Mouse (Mus musculus) myocyte (in vitro differentiated cells): ENCODE data around the gene Ascl4. TPM values are rescaled to one million over a fixed set of nuclear protein-coding genes. Genes with fewer than 3 reads are reported as not detected.

Experiments used
- H3K27me3 ChIP-seq: one replicate; pipeline ENCODE4 v1.6.1; 2011; ENCODE audit not compliant: control insufficient read depth, insufficient read depth, insufficient read length
- H3K36me3 ChIP-seq: one replicate; pipeline ENCODE4 v1.6.1; 2011; ENCODE audit not compliant: control insufficient read depth, insufficient read depth
- H3K4me2 ChIP-seq: one replicate; pipeline ENCODE4 v1.6.1; 2011; ENCODE audit warnings: low read depth, control low read depth
- H3K4me3 ChIP-seq: one replicate; pipeline ENCODE4 v1.5.1; 2011; ENCODE audit warnings: mild to moderate bottlenecking, control low read depth, moderate library complexity
- H3K79me2 ChIP-seq: one replicate; pipeline ENCODE4 v1.6.1; 2011; ENCODE audit not compliant: control insufficient read depth, insufficient read depth
- H3ac ChIP-seq: one replicate; pipeline ENCODE4 v1.6.1; 2011; ENCODE audit not compliant: control insufficient read depth, insufficient read length
- CEBPB ChIP-seq: IDR thresholded peaks from 2 replicates; pipeline ENCODE4 v1.6.1; 2011; ENCODE audit warnings: mild to moderate bottlenecking, moderate library complexity; ENCODE audit not compliant: poor library complexity, insufficient read depth, severe bottlenecking
- E2F4 ChIP-seq: IDR thresholded peaks from one replicate; pipeline ENCODE4 v1.6.1; 2011; ENCODE audit warnings: mild to moderate bottlenecking, control low read depth, moderate library complexity; ENCODE audit not compliant: insufficient read depth
- MAX ChIP-seq: IDR thresholded peaks from one replicate; pipeline ENCODE4 v1.6.1; 2011; ENCODE audit warnings: low read depth, mild to moderate bottlenecking, control low read depth
- MYOD1 ChIP-seq, 3 experiments: IDR thresholded peaks; one replicate each; pipeline ENCODE4 v1.6.1; 2011; ENCODE audit warnings: control low read depth in 2 of 3, low read depth in 2 of 3, mild to moderate bottlenecking in 2 of 3, moderate library complexity in 1 of 3; ENCODE audit not compliant: insufficient read length in 2 of 3, control insufficient read depth in 1 of 3
- MYOG ChIP-seq, 3 experiments: IDR thresholded peaks; one replicate each; pipeline ENCODE4 v1.6.1; 2011; ENCODE audit warnings: control low read depth in 2 of 3, low read depth in 2 of 3, mild to moderate bottlenecking in 2 of 3; ENCODE audit not compliant: insufficient read length in 2 of 3, control insufficient read depth in 1 of 3, insufficient read depth in 1 of 3
- POLR2A ChIP-seq: IDR thresholded peaks from one replicate; pipeline ENCODE4 v1.6.1; 2011; ENCODE audit warnings: low read depth, mild to moderate bottlenecking, control low read depth, moderate library complexity; ENCODE audit not compliant: insufficient read length
- POLR2AphosphoS2 ChIP-seq: IDR thresholded peaks from one replicate; pipeline ENCODE4 v1.6.1; 2011; ENCODE audit warnings: low read depth, control low read depth; ENCODE audit not compliant: insufficient read length
- REST ChIP-seq: IDR thresholded peaks from one replicate; pipeline ENCODE4 v1.6.1; 2011; ENCODE audit warnings: mild to moderate bottlenecking, control low read depth, moderate library complexity; ENCODE audit not compliant: insufficient read depth, insufficient read length
- SRF ChIP-seq: IDR thresholded peaks from one replicate; pipeline ENCODE4 v1.6.1; 2011; ENCODE audit warnings: low read depth; ENCODE audit not compliant: control insufficient read depth, insufficient read length
- TCF12 ChIP-seq: IDR thresholded peaks from one replicate; pipeline ENCODE4 v1.6.1; 2011; ENCODE audit warnings: mild to moderate bottlenecking, control low read depth; ENCODE audit not compliant: poor library complexity, insufficient read depth, severe bottlenecking
- TCF3 ChIP-seq: IDR thresholded peaks from one replicate; pipeline ENCODE4 v1.6.1; 2011; ENCODE audit warnings: low read depth, control low read depth; ENCODE audit not compliant: insufficient read length
- USF1 ChIP-seq: IDR thresholded peaks from one replicate; pipeline ENCODE4 v1.6.1; 2011; ENCODE audit warnings: low read depth, mild to moderate bottlenecking, control low read depth, moderate library complexity
- polyA plus RNA-seq: library from polyadenylated mRNA; unstranded; fragments of >200 nt; fragmentation: generic; extraction: Trizol; gene quantifications from one replicate; pipeline ENCODE4 v1.2.1, GENCODE M21; 2012; ENCODE audit warnings: missing spikeins

Ascl4 gene
- polyA plus RNA-seq, 1 experiment, result not detected

DNA sequence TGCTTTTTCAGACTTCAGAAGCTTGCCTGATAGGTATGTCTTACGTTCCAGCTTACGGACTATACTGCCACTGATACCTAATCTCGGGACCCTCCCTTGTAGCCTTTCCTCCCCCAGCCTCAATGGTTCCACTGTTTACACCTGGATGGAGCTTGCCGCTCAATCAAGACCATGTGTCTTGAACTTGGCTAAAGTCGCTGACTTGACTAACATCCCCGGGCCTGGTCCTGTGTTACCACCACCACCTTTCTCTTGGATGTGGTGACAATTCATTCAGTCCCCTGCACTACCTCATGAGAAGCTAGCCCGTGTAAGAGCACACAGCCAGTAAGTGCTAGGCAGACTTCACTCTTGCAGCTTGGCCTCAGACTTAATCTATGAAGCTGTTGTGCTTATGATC is 36.8 kb downstream of the Ascl4 start:
- TF ChIP-seq TCF12 (no peak), USF1 (no peak), MYOD1 (IDR thresholded peaks at IDR 0.05; ENCODE audit: control insufficient read depth in 1 of 3, insufficient read length in 2 of 3, low read depth in 2 of 3) (no peak), MYOG (IDR thresholded peaks at IDR 0.05; ENCODE audit: control insufficient read depth in 1 of 3, insufficient read depth in 1 of 3, insufficient read length in 2 of 3, low read depth in 2 of 3) (no peak), E2F4 (no peak)
- Histone ChIP-seq H3K27me3 (peaks cover 25% of the 10 kb centered on the region), H3ac (no peak overlapping the region), H3K79me2 (no peaks in the 10 kb centered on the region), H3K4me3 (no peak overlapping the region), H3K36me3 (no peaks in the 10 kb centered on the region), H3K4me2 (no peak overlapping the region)

DNA sequence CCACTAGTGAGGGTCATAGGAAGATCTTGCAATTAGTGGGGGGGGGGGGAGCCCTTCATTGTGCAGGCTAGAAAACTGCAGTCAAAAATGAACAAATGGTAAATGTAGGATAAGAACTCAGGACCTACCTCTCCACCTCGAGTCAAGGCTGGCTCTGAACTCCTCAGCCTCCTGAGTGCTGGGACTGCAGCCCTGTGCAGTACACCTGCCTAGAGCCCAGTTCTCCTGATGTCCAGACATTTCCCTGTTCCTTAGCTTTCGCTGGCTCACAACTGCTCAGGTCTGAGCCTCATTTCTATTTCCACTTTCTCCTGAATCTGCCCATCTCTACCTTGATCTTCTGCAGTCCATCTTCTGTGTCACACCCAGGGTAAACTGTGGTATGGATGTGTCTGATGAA is 39.0 kb downstream of the Ascl4 start:
- H3K4me2 ChIP-seq, result no peak overlapping the region

DNA sequence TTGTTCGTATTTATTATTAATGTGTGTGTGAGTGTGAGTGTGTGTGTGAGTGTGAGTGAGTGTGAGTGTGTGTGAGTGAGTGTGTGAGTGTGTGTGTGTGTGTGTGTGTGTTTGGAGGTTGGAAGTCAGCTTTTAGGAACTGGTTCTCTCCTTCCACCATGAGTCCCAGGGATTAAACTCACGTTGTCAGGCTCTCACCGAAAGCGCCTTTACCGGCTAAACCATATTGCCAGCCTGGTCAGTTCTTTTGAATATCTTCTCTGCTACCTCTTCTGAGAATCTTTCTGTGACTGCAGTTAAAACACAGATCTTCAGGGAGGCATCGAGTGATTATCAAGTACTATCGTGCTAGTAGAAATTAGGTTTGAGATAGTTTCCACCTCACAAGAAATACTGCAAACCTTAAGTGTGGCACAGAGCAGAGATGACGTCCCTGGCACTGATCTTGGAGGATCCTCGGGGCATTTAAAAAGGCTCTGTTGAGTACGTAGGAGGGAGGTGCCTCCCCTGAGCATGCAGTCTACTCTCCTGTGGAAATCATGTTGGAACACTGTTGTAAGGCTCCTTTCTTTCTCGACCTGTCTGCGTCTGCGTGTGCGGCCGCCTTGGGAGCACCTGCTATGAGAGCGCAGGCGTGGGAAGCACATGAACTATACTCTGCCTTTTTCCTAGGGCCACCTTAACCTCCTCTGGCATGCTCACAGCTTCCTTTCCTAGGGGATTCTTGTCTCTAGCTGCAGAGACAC is 40.1 kb downstream of the Ascl4 start:
- Histone ChIP-seq H3K27me3 (peaks cover 36% of the 10 kb centered on the region), H3K4me3 (no peak overlapping the region), H3ac (no peak overlapping the region), H3K79me2 (no peaks in the 10 kb centered on the region), H3K36me3 (no peaks in the 10 kb centered on the region), H3K4me2 (no peak overlapping the region)
- TF ChIP-seq TCF3 (no peak), MAX (no peak), SRF (no peak), MYOG (IDR thresholded peaks at IDR 0.05; ENCODE audit: control insufficient read depth in 1 of 3, insufficient read depth in 1 of 3, insufficient read length in 2 of 3, low read depth in 2 of 3) (no peak), POLR2A (no peak), E2F4 (no peak), MYOD1 (IDR thresholded peaks at IDR 0.05; ENCODE audit: control insufficient read depth in 1 of 3, insufficient read length in 2 of 3, low read depth in 2 of 3) (no peak), CEBPB (no peak), REST (no peak)

More for the DNA sequence above, 39.0 kb downstream of the Ascl4 start:
- H3ac ChIP-seq, result no peak overlapping the region
- TF ChIP-seq TCF3 (no peak), POLR2AphosphoS2 (no peak), POLR2A (no peak), CEBPB (no peak), SRF (no peak), MYOG (IDR thresholded peaks at IDR 0.05; ENCODE audit: control insufficient read depth in 1 of 3, insufficient read depth in 1 of 3, insufficient read length in 2 of 3, low read depth in 2 of 3) (no peak), TCF12 (no peak), MYOD1 (IDR thresholded peaks at IDR 0.05; ENCODE audit: control insufficient read depth in 1 of 3, insufficient read length in 2 of 3, low read depth in 2 of 3) (no peak)
- H3K27me3 ChIP-seq, result peaks cover 30% of the 10 kb centered on the region
- no peaks in the 10 kb centered on the region for H3K79me2 ChIP-seq
- no peaks in the 10 kb centered on the region for H3K36me3 ChIP-seq
- no peak overlapping the region for H3K4me3 ChIP-seq

DNA sequence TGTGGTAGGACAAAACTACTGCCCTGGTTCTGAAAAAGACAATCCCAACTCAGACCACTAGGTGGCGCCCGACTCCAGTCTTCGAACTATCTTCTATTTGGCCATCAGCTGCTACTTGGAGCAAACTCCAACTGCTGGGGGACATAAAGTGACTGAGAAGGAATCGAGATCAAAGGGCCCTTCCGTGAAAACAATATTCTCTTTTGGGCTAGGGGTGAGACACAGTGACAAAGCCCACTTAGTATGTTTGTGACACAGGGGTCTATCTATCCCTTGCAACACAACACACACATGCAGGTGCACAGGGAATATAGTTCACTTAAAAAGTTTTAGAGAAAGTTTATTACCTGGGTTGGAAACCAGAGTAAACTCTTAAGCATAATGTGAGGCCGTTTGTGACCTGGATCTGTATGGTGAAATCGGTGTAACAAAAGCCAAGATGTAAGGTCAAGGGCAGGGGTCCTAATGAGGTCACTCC is 40.7 kb downstream of the Ascl4 start:
- no peak overlapping the region for H3K4me3 ChIP-seq
- no peaks in the 10 kb centered on the region for H3K79me2 ChIP-seq
- no peak overlapping the region for H3K4me2 ChIP-seq
- peaks cover 36% of the 10 kb centered on the region for H3K27me3 ChIP-seq
- no peak overlapping the region for H3ac ChIP-seq
- TF ChIP-seq MAX, result no peak
- no peak for TF ChIP-seq REST
- no peak for TF ChIP-seq POLR2A
- TF ChIP-seq USF1, result no peak
- TF ChIP-seq TCF12, result no peak
- TF ChIP-seq MYOD1 (IDR thresholded peaks at IDR 0.05; ENCODE audit: control insufficient read depth in 1 of 3, insufficient read length in 2 of 3, low read depth in 2 of 3), result no peak
- no peak for TF ChIP-seq TCF3
- no peak for TF ChIP-seq E2F4
- no peak for TF ChIP-seq SRF
- TF ChIP-seq POLR2AphosphoS2, result no peak
- no peak for TF ChIP-seq MYOG (IDR thresholded peaks at IDR 0.05; ENCODE audit: control insufficient read depth in 1 of 3, insufficient read depth in 1 of 3, insufficient read length in 2 of 3, low read depth in 2 of 3)
- TF ChIP-seq CEBPB, result no peak
- no peaks in the 10 kb centered on the region for H3K36me3 ChIP-seq

DNA sequence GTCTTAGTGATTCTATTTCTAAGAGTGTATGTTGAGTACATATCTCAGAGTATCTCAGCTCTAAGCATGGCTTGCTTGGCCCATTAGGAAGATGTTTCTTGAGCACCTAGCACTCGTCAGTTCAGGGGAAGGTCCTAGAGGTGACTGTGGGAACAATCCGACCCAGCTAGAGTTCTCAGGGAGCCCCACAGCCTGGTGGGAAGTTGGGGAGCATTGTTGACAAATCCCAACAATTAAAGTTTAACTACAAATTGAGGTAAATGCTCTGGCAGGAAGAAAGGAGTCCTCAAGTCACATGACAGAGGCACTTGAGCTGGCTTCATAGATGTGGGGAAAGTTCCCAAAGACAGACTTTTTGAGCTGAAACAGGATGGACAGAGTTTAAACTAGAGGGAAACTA is 41.2 kb downstream of the Ascl4 start:
- TF ChIP-seq MYOD1 (IDR thresholded peaks at IDR 0.05; ENCODE audit: control insufficient read depth in 1 of 3, insufficient read length in 2 of 3, low read depth in 2 of 3) (no peak), E2F4 (no peak), MYOG (IDR thresholded peaks at IDR 0.05; ENCODE audit: control insufficient read depth in 1 of 3, insufficient read depth in 1 of 3, insufficient read length in 2 of 3, low read depth in 2 of 3) (no peak), SRF (no peak), POLR2A (no peak), MAX (no peak), TCF12 (no peak), POLR2AphosphoS2 (no peak), CEBPB (no peak), USF1 (no peak), TCF3 (no peak), REST (no peak)
- Histone ChIP-seq H3K36me3 (no peaks in the 10 kb centered on the region), H3K79me2 (no peaks in the 10 kb centered on the region), H3K4me2 (no peak overlapping the region), H3K4me3 (no peak overlapping the region), H3ac (no peak overlapping the region), H3K27me3 (peaks cover 36% of the 10 kb centered on the region)
